Mouse (Mus musculus): ENCODE results near the gene Ormdl2.
A peak's percentile ranks its signal among the peaks of the same experiment; 100 is the strongest.

Gene Ormdl2

GRCm38 (mm10) chr10:128803771-128804270, 17.6 kb downstream of the Ormdl2 start, which contains the start of gene Dnajc14:
Dnajc14 (plus strand) TSS chr10:128804062.
- peak; percentile 58 for DNase-seq (ENCODE audit: low spot score)

- no peak for DNase-seq (ENCODE audit: low spot score)
Observed at GRCm38 (mm10) chr10:128803361-128803760, 18.1 kb downstream of the Ormdl2 start.

- DNase-seq (ENCODE audit: low spot score) = no peak
Observed at GRCm38 (mm10) chr10:128802956-128803355, 18.5 kb downstream of the Ormdl2 start.

- no peak for DNase-seq (ENCODE audit: low spot score)
Observed at GRCm38 (mm10) chr10:128801981-128802495, 19.4 kb downstream of the Ormdl2 start.

GRCm38 (mm10) chr10:128798676-128799075, 22.8 kb downstream of the Ormdl2 start:
- no peak for DNase-seq (ENCODE audit: low spot score)

GRCm38 (mm10) chr10:128795581-128795980, 25.9 kb downstream of the Ormdl2 start:
- DNase-seq (ENCODE audit: low spot score) = no peak

GRCm38 (mm10) chr10:128794391-128794790, 27.1 kb downstream of the Ormdl2 start:
- no peak for DNase-seq (ENCODE audit: low spot score)

GRCm38 (mm10) chr10:128793258-128793657, 28.2 kb downstream of the Ormdl2 start:
- DNase-seq (ENCODE audit: low spot score) = no peak

GRCm38 (mm10) chr10:128792041-128792440, 29.4 kb downstream of the Ormdl2 start:
- no peak for DNase-seq (ENCODE audit: low spot score)

- DNase-seq (ENCODE audit: low spot score) = no peak
Observed at GRCm38 (mm10) chr10:128790398-128791124, 30.9 kb downstream of the Ormdl2 start, which contains the start of gene Mmp19. Mmp19 (plus strand) TSS chr10:128790910.

GRCm38 (mm10) chr10:128780200-128780599, 41.2 kb downstream of the Ormdl2 start:
- DNase-seq (ENCODE audit: low spot score) = no peak

- peak; percentile 21 for DNase-seq (ENCODE audit: low spot score)
Observed at GRCm38 (mm10) chr10:128779011-128779795, 42.2 kb downstream of the Ormdl2 start.

- no peak for DNase-seq (ENCODE audit: low spot score)
Observed at GRCm38 (mm10) chr10:128778441-128778840, 43.0 kb downstream of the Ormdl2 start.

GRCm38 (mm10) chr10:128773685-128774084, 47.8 kb downstream of the Ormdl2 start:
- no peak for DNase-seq (ENCODE audit: low spot score)

GRCm38 (mm10) chr10:128772895-128773294, 48.5 kb downstream of the Ormdl2 start:
- DNase-seq (ENCODE audit: low spot score) = no peak

All from ovary, postnatal 10 days (tissue).